Mouse (Mus musculus) small intestine, adult 2 months (tissue): ENCODE measurements around the gene Reep1. TPM values are rescaled to one million over a fixed set of nuclear protein-coding genes. Genes with fewer than 3 reads are reported as not detected.

Experiments used
- H3K27ac ChIP-seq: fragments of 200-500 bp; 2 replicates; pipeline ENCODE4 v1.5.1; 2012; ENCODE audit warnings: low read depth, low read length, control low read depth, inconsistent platforms; ENCODE audit not compliant: insufficient read depth
- H3K27me3 ChIP-seq: fragments of 200-500 bp; 2 replicates; pipeline ENCODE4 v1.6.1; 2012; ENCODE audit warnings: mild to moderate bottlenecking, moderate library complexity, low read length, inconsistent platforms; ENCODE audit not compliant: control insufficient read depth, insufficient read depth
- H3K36me3 ChIP-seq: fragments of 200-500 bp; 2 replicates; pipeline ENCODE4 v1.6.1; 2012; ENCODE audit warnings: mild to moderate bottlenecking, low read length, control low read depth, inconsistent platforms; ENCODE audit not compliant: control insufficient read depth, insufficient read depth
- H3K4me1 ChIP-seq: fragments of 200-500 bp; 2 replicates; pipeline ENCODE4 v1.6.1; 2012; ENCODE audit warnings: low read length, inconsistent platforms, mixed read lengths; ENCODE audit not compliant: control insufficient read depth, insufficient read depth, insufficient read length
- H3K4me3 ChIP-seq: fragments of 200-500 bp; 2 replicates; pipeline ENCODE4 v1.5.1; 2012; ENCODE audit warnings: low read depth, mild to moderate bottlenecking, control low read depth, inconsistent platforms, low read length, moderate library complexity
- CTCF ChIP-seq: fragments of 200-500 bp; IDR thresholded peaks from 2 replicates; pipeline ENCODE4 v1.5.1; 2012; ENCODE audit warnings: low read depth, mild to moderate bottlenecking, control low read depth, inconsistent platforms, low read length, moderate library complexity, mixed read lengths; ENCODE audit not compliant: insufficient replicate concordance, insufficient read length; ENCODE audit errors: extremely low read depth
- POLR2A ChIP-seq: fragments of 200-500 bp; IDR thresholded peaks from 2 replicates; pipeline ENCODE4 v1.6.1; 2012; ENCODE audit warnings: low read depth, mild to moderate bottlenecking, control low read depth, inconsistent platforms, low read length, moderate library complexity
- WGBS: fragments of 180-500 bp; shearing (Covaris S2); methylation state at CpG from one replicate; pipeline ENCODE4 v1.1.7; 2018; 5-methylcytosine and 5-hydroxymethylcytosine counted together
- polyA plus RNA-seq: library from polyadenylated mRNA; depleted of rRNA; stranded (reverse); fragments of >200 nt; gene quantifications from 2 replicates; pipeline ENCODE4 v1.2.3, GENCODE M21; 2012

Reep1 gene
- polyA plus RNA-seq, 1 experiment: 0.72 TPM

GRCm38 (mm10) chr6:71706871-71707270 is 490 bp upstream of the Reep1 start:
- peaks cover 16% of the 10 kb centered on the region for H3K27me3 ChIP-seq
- H3K36me3 ChIP-seq: no peaks in the 10 kb centered on the region
- H3K4me3 ChIP-seq: no peak overlapping the region
- H3K27ac ChIP-seq: no peak overlapping the region
- peaks cover 9% of the 10 kb centered on the region for H3K4me1 ChIP-seq
- 82% methylated on average over 12 of the region's 12 CpGs for WGBS
- TF ChIP-seq CTCF (no peak), POLR2A (no peak)

- WGBS: 14% methylated on average over 3 of the region's 3 CpGs
- no peaks in the 10 kb centered on the region for H3K36me3 ChIP-seq
- peaks cover 16% of the 10 kb centered on the region for H3K27me3 ChIP-seq
- H3K4me1 ChIP-seq: peaks cover 9% of the 10 kb centered on the region
- no peak overlapping the region for H3K27ac ChIP-seq
- no peak for TF ChIP-seq POLR2A
- no peak for TF ChIP-seq CTCF
- H3K4me3 ChIP-seq: peak overlapping the region; percentile 67
These were observed 1.2 kb downstream of the Reep1 start for GRCm38 (mm10) chr6:71708528-71708927.

DNA sequence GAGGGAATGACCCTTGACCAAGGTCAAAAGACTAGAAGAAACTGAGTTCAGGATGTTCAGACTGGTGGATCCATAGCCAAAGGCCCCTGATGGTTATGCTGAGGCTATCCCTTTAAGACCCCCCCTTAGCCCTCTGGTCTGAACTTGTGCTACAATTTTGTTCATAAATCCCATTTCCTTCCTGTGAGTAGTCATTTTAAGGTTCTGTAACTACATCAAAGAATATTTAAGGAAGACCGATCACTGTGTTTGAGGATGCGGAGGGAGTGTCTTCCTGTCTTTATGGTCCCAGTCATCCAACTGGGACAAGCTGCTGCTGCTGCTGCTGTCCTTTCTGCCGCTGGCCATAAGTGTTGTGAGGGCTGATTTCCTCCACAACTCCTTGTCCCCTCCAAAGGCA is 3.0 kb downstream of the Reep1 start:
- H3K27ac ChIP-seq: no peak overlapping the region
- TF ChIP-seq CTCF: no peak
- no peak for TF ChIP-seq POLR2A
- peaks cover 16% of the 10 kb centered on the region for H3K27me3 ChIP-seq
- WGBS: 96% methylated on average over 3 of the region's 3 CpGs
- H3K4me3 ChIP-seq: no peak overlapping the region
- H3K36me3 ChIP-seq: no peaks in the 10 kb centered on the region
- peaks cover 9% of the 10 kb centered on the region for H3K4me1 ChIP-seq

DNA sequence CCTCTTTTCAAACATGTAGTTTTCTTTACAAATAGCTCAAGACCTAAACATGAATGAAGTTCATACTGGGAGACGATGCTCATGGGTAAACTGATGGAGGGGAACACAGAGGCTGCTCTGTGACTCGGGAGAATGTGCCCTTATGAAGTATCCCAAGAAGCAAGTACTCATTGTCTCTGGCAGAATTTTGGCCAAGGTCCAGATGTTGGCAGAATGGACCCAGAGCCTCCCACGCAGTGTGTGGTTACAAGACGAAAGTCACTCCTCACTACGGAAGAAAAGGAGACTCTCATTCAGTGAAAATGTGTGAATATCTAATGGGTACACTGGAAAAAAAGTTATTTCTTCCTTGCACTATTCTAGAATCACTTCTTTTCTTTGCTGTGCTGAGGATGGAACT is 3.8 kb downstream of the Reep1 start:
- no peaks in the 10 kb centered on the region for H3K36me3 ChIP-seq
- H3K27me3 ChIP-seq: peaks cover 16% of the 10 kb centered on the region
- 87% methylated on average over 5 of the region's 5 CpGs for WGBS
- TF ChIP-seq CTCF (no peak), POLR2A (no peak)
- peaks cover 9% of the 10 kb centered on the region for H3K4me1 ChIP-seq
- no peak overlapping the region for H3K27ac ChIP-seq
- H3K4me3 ChIP-seq: no peak overlapping the region

- no peak overlapping the region for H3K27ac ChIP-seq
- WGBS: 79% methylated on average over 2 of the region's 2 CpGs
- peaks cover 2% of the 10 kb centered on the region; the same call in 1 of the 2 replicates for H3K27me3 ChIP-seq
- H3K4me1 ChIP-seq: no peaks in the 10 kb centered on the region
- TF ChIP-seq CTCF (no peak), POLR2A (no peak)
- H3K4me3 ChIP-seq: no peak overlapping the region
- H3K36me3 ChIP-seq: no peaks in the 10 kb centered on the region
These were observed 6.2 kb downstream of the Reep1 start for GRCm38 (mm10) chr6:71713532-71713931.

GRCm38 (mm10) chr6:71715006-71715405 is 7.6 kb downstream of the Reep1 start:
- TF ChIP-seq POLR2A (no peak), CTCF (no peak)
- Histone ChIP-seq H3K27me3 (no peaks in the 10 kb centered on the region), H3K4me3 (no peak overlapping the region), H3K27ac (no peak overlapping the region), H3K4me1 (no peaks in the 10 kb centered on the region), H3K36me3 (no peaks in the 10 kb centered on the region)
- WGBS: 75% methylated on average over 5 of the region's 5 CpGs

- Histone ChIP-seq H3K4me3 (no peak overlapping the region), H3K27ac (no peak overlapping the region), H3K36me3 (no peaks in the 10 kb centered on the region), H3K4me1 (no peaks in the 10 kb centered on the region), H3K27me3 (no peaks in the 10 kb centered on the region)
- WGBS: 96% methylated on average over 5 of the region's 5 CpGs
- TF ChIP-seq POLR2A (no peak), CTCF (no peak)
These were observed 9.1 kb downstream of the Reep1 start for GRCm38 (mm10) chr6:71716434-71716833.

DNA sequence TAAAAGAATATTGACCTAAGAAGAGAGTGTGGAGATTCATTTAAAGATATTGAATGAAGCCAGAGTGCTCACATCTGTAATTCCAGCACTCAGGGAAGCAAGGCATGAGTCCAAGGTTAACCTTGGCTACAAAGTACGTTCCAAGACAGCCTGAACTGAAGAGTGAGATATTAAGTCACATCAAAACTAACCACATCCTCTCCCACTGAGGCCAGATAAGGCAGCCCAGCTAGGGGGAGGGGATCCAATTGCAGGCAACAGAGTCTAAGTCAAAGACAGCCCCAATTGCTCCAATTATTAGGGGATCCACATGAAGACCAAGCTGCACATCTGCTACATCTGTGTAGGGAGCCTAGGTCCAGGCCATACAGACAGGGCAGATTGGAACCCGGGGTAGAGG is 11.0 kb downstream of the Reep1 start:
- WGBS: 60% methylated on average over 2 of the region's 2 CpGs
- Histone ChIP-seq H3K4me1 (no peaks in the 10 kb centered on the region), H3K4me3 (no peak overlapping the region), H3K36me3 (no peaks in the 10 kb centered on the region), H3K27me3 (no peaks in the 10 kb centered on the region), H3K27ac (no peak overlapping the region)
- no peak for TF ChIP-seq POLR2A
- no peak for TF ChIP-seq CTCF
